Mouse (Mus musculus) embryonic facial prominence, embryonic 11.5 days (tissue): Measurements from ENCODE around the gene Gm6657. TPM values are rescaled to one million over a fixed set of nuclear protein-coding genes. Genes with fewer than 3 reads are reported as not detected.

Experiments
- ATAC-seq: fragments of 200-750 bp; cut with Nextera tagmentation; replicated peaks from 2 replicates; pipeline ENCODE4 v1.8.0; 2017; ENCODE audit warnings: low read depth; ENCODE audit not compliant: insufficient number of reproducible peaks, low FRiP score, low TSS enrichment
- DNase-seq: peaks from one replicate; pipeline ENCODE4 v3.0.0-alpha.2; 2015; ENCODE audit warnings: low spot score
- H3K27ac ChIP-seq: fragments of 300-500 bp; sonication (generic); replicated peaks from 2 replicates; pipeline ENCODE4 v1.5.1; 2014; ENCODE audit warnings: mild to moderate bottlenecking, low read depth, low read length, control low read depth
- H3K27me3 ChIP-seq: fragments of 300-500 bp; sonication (generic); 2 replicates; pipeline ENCODE4 v1.6.1; 2014; ENCODE audit warnings: mild to moderate bottlenecking, low read length, moderate library complexity, mixed read lengths; ENCODE audit not compliant: control insufficient read depth, insufficient read depth
- H3K36me3 ChIP-seq: fragments of 300-500 bp; sonication (generic); replicated peaks from 2 replicates; pipeline ENCODE4 v1.6.1; 2014; ENCODE audit warnings: low read depth, mild to moderate bottlenecking, low read length, moderate library complexity, mixed read lengths; ENCODE audit not compliant: control insufficient read depth, insufficient read depth
- H3K4me1 ChIP-seq: fragments of 300-500 bp; sonication (generic); 2 replicates; pipeline ENCODE4 v1.6.1; 2014; ENCODE audit warnings: low read length, mixed read lengths; ENCODE audit not compliant: control insufficient read depth, insufficient read depth
- H3K4me2 ChIP-seq: fragments of 300-500 bp; sonication (generic); 2 replicates; pipeline ENCODE4 v1.6.1; 2014; ENCODE audit warnings: low read depth, mild to moderate bottlenecking, control low read depth, low read length, moderate library complexity
- H3K4me3 ChIP-seq: fragments of 300-500 bp; sonication (generic); 2 replicates; pipeline ENCODE4 v1.5.1; 2014; ENCODE audit warnings: low read depth, low read length, control low read depth
- H3K9ac ChIP-seq: fragments of 300-500 bp; sonication (generic); replicated peaks from 2 replicates; pipeline ENCODE4 v1.6.1; 2014; ENCODE audit warnings: mild to moderate bottlenecking, control low read depth, low read length
- H3K9me3 ChIP-seq: fragments of 300-500 bp; sonication (generic); replicated peaks from 2 replicates; pipeline ENCODE4 v1.6.1; 2016; ENCODE audit warnings: mild to moderate bottlenecking, low read length, inconsistent platforms, mixed read lengths; ENCODE audit not compliant: control insufficient read depth
- WGBS: fragments of 180-500 bp; shearing (Covaris S2); extraction: QIAGEN DNeasy Blood & Tissue Kit; methylation state at CpG from one replicate; pipeline ENCODE4 v1.1.7; 2014; 5-methylcytosine and 5-hydroxymethylcytosine counted together
- polyA plus RNA-seq: library from polyadenylated mRNA; unstranded; fragments of >200 nt; fragmentation: Nextera tagmentation; extraction: Ambion mirVana; gene quantifications from 2 replicates; pipeline ENCODE4 v1.2.1, GENCODE M21; 2014

The Gm6657 gene
- polyA plus RNA-seq, 1 experiment from 2014 or later: not detected

DNA sequence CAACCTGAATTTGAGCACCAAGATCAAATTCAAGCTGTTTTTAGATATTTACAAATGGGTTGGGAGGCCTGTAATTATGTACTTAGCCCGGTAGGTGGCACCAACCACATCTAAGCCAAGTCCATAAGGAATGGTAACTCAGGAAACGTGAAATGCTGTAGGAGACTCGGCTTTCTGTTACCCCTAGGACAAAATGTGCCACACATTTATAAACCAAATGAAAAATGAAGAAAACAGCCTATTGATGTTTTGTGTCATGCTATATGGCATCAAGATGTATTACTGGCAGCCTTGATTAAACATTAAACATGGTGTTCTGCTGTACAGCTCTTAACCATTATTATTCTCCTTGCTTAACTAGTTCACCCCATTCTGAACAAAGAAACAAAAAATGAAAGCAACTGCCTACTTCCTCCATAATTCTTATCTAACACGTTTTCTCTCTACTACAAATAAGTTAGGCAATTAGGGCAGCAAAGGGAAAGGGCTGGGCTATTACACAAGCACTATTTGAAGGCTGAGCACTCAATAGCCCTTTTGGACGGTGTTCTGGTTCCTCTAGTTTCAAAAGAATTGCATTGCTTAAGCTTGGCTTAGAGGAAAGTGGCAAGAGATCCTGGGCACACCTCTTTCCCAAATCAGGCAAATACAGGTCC, 12.0 kb downstream of the Gm6657 start:
- Histone ChIP-seq H3K27ac (no peak overlapping the region), H3K4me1 (no peaks in the 10 kb centered on the region), H3K27me3 (no peaks in the 10 kb centered on the region), H3K4me3 (no peak overlapping the region), H3K9me3 (no peaks in the 10 kb centered on the region), H3K9ac (no peak overlapping the region), H3K36me3 (no peaks in the 10 kb centered on the region), H3K4me2 (no peak overlapping the region)
- DNase-seq (peak; percentile 85), ATAC-seq (no peak)
- WGBS: 13% methylated on average over 5 of the region's 5 CpGs

- no peak overlapping the region for H3K9ac ChIP-seq
- H3K4me1 ChIP-seq: no peaks in the 10 kb centered on the region
- no peak overlapping the region for H3K4me3 ChIP-seq
- DNase-seq (no peak), ATAC-seq (no peak)
- H3K4me2 ChIP-seq: no peak overlapping the region
- H3K27me3 ChIP-seq: no peaks in the 10 kb centered on the region
- no peaks in the 10 kb centered on the region for H3K9me3 ChIP-seq
- no peak overlapping the region for H3K27ac ChIP-seq
- no peaks in the 10 kb centered on the region for H3K36me3 ChIP-seq
- WGBS: 79% methylated on average over 4 of the region's 4 CpGs
These were observed 12.5 kb downstream of the Gm6657 start for GRCm38 (mm10) chr12:78206571-78206960.

DNA sequence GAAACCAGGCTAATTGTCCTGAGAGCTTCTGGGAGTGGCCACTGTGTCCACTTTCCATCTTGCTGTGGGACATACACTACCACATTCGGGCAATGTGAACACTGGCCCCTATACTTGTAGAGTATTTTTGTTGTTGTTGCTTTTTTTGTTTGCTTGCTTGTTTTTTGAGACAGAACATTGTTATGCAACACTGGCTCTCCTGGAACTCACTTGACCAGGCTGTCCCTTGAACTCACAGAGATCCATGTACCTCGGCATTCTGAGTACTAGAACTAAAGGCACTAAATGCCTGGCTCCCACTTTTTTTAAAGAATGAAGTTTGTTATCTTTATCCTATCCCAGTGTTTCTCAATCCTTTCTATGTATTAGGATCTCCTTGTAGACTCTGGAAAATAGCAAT, 15.8 kb downstream of the Gm6657 start:
- no peaks in the 10 kb centered on the region for H3K4me1 ChIP-seq
- ATAC-seq (no peak), DNase-seq (no peak)
- 88% methylated on average over 2 of the region's 2 CpGs for WGBS
- H3K4me3 ChIP-seq: no peak overlapping the region
- no peak overlapping the region for H3K4me2 ChIP-seq
- H3K36me3 ChIP-seq: no peaks in the 10 kb centered on the region
- H3K9me3 ChIP-seq: no peaks in the 10 kb centered on the region
- no peaks in the 10 kb centered on the region for H3K27me3 ChIP-seq
- H3K27ac ChIP-seq: no peak overlapping the region
- no peak overlapping the region for H3K9ac ChIP-seq

DNA sequence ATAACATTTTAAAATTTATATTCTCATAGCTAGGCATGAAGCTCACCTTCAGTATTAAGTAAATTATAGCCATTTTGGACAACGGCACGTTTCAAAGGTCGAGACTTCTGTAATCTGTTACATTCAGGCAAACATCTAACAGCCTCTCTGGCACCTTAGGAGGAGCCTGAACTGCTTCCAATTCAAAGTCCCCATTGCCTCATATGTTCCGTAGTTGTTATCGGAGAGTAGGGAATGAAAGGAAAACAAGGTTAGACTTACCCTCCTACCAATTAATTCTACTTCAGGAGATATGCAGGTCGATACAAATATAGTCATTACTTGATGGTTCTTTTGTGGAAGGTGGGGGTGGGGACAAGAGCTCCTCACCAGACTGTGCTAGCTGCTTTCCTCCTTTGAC, 21.4 kb downstream of the Gm6657 start:
- no peaks in the 10 kb centered on the region for H3K36me3 ChIP-seq
- no peak overlapping the region for H3K27ac ChIP-seq
- no peak overlapping the region for H3K4me3 ChIP-seq
- DNase-seq (no peak), ATAC-seq (no peak)
- no peaks in the 10 kb centered on the region for H3K4me1 ChIP-seq
- no peaks in the 10 kb centered on the region for H3K27me3 ChIP-seq
- H3K9ac ChIP-seq: no peak overlapping the region
- no peaks in the 10 kb centered on the region for H3K9me3 ChIP-seq
- 75% methylated on average over 6 of the region's 6 CpGs for WGBS
- no peak overlapping the region for H3K4me2 ChIP-seq

- no peak overlapping the region for H3K9ac ChIP-seq
- no peak overlapping the region for H3K4me3 ChIP-seq
- no peaks in the 10 kb centered on the region for H3K27me3 ChIP-seq
- H3K9me3 ChIP-seq: no peaks in the 10 kb centered on the region
- ATAC-seq: no peak
- WGBS: 88% methylated on average over 4 of the region's 4 CpGs
- H3K27ac ChIP-seq: no peak overlapping the region
- no peak for DNase-seq
- no peaks in the 10 kb centered on the region for H3K4me1 ChIP-seq
- H3K36me3 ChIP-seq: no peaks in the 10 kb centered on the region
- H3K4me2 ChIP-seq: no peak overlapping the region
These were observed 25.3 kb downstream of the Gm6657 start for GRCm38 (mm10) chr12:78219191-78219825.

DNA sequence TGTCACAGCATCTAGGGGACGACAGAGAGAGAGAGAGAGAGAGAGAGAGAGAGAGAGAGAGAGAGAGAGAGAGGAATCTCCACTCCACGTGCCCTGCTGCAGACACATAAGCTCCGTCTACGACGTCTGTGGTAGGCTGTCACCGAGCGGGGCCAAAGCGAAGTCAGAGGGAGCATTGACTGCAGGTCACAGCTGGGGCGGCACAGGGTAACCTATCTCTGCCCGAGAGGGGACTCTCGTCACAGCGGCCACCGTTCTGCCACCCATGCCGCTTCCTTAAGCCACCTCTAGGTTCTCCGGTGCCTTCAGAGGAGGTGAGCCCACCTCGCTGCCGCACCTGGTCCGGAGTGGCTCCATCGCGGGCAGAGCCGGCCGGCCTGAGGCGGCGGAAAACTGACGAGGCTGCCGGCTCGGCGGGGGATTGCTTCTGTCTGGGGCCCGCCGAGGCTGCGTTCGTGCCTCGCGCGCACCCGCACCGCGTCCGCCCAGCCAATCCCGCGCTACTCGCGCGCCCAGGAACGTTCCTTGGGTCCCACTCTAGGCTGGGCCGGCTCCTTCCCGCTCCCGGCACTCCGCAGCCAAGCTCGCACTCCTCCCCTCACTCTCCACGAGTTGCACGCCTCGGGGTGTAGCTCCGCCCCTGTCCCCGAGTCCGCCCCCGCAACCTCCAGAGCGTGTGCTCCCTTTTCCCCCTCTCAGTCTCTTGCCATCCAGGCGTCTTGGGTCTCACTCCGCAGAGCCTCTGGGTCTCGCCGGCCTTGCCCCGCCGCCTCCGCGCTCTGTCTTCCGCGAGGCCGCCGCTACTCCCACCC, 31.9 kb downstream of the Gm6657 start, which contains the start of gene Gphn:
Gene Gphn (plus strand): TSS at position 673 of the 812 bp plus-strand sequence.
- peak within 1 kb of the TSS; percentile 81 for H3K4me2 ChIP-seq
- no peaks in the 10 kb centered on the region for H3K36me3 ChIP-seq
- DNase-seq: peak; percentile 92
- H3K4me3 ChIP-seq: peak within 1 kb of the TSS; percentile 97
- ATAC-seq: peak; percentile 99
- H3K9me3 ChIP-seq: no peaks in the 10 kb centered on the region
- WGBS: under 1% methylated on average over 65 of the region's 70 CpGs
- H3K9ac ChIP-seq: peak within 1 kb of the TSS; percentile 86
- peak within 1 kb of the TSS; percentile 95 for H3K27ac ChIP-seq
- no peaks in the 10 kb centered on the region for H3K27me3 ChIP-seq
- H3K4me1 ChIP-seq: no peaks in the 10 kb centered on the region

DNA sequence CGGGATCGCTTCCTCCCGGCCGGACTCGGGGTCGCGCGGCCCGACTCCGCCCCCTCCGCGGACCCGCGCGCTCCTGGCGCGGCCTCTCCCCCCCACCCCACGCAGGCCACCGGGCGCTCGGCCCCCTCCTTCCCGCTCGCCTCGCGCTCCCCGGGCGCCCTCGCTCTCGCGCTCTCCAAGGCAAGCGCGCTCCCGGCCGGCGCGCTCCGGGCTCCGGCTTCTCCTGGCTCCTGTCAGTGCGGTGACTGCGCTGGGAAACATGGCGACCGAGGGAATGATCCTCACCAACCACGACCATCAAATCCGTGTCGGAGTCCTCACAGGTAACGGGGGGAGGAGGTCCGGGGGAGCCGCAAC, 32.5 kb downstream of the Gm6657 start:
- WGBS: under 1% methylated on average over 39 of the region's 48 CpGs
- Histone ChIP-seq H3K27ac (peak overlapping the region; percentile 95), H3K9ac (peak overlapping the region; percentile 86), H3K27me3 (no peaks in the 10 kb centered on the region), H3K4me2 (peak overlapping the region; percentile 81), H3K4me3 (peak overlapping the region; percentile 97), H3K9me3 (no peaks in the 10 kb centered on the region), H3K4me1 (no peaks in the 10 kb centered on the region), H3K36me3 (no peaks in the 10 kb centered on the region)
- DNase-seq: peak; percentile 92
- ATAC-seq: peak; percentile 91
